Mouse (Mus musculus): ENCODE measurements at regions not wholly inside any gene's neighbourhood (a gene's known extent, or its start where the extent isn't known, plus 50 kb on each side); places are given as distances from the start of the nearest gene placed in this dataset.

DNA sequence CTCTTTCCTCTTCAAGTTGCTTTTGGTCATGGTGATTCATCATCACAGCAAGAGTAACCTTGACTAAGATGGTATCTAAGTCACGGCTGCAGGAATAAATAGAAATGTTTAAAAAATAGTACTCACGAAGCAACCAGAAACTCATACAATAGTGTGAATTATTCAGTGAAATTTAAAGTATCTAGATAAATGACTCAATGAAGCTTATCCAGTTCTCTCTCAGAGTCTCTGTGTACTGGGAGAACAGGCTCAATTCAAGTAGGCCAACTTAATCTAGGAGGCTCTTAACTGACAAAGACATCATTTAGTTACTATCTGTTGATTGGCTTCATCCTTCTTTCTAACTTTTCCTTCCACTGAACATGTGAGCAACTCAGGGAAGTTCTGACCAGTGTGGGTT, 175.5 kb upstream of the Pcdh15 start:
- no peak for DNase-seq (ENCODE audit: low spot score in 2 of 2)

DNA sequence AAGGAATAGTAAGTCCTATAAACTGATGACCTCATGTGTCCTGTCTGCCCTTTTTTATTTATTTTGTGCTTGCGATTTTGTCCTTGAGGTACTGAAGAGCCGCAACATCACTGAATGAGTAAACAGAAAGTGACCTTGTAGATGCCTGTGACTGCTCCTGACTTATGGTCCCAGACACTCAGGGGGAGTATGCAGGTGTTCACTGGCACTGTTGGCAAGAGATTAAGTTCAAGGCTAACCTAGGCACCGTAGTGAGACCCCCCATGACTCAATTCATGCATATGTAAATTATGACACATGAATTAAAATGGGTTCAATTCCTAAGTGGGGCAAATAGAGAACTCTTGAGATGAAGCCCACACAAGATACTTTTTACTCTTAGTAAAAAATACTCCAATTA, 142.2 kb upstream of the Pcdh15 start:
- no peak for DNase-seq (ENCODE audit: low spot score in 2 of 2)

- DNase-seq (ENCODE audit: low spot score in 2 of 2) = no peak
Measured at GRCm38 (mm10) chr10:72960051-72960450, 139.1 kb upstream of the Pcdh15 start.

DNA sequence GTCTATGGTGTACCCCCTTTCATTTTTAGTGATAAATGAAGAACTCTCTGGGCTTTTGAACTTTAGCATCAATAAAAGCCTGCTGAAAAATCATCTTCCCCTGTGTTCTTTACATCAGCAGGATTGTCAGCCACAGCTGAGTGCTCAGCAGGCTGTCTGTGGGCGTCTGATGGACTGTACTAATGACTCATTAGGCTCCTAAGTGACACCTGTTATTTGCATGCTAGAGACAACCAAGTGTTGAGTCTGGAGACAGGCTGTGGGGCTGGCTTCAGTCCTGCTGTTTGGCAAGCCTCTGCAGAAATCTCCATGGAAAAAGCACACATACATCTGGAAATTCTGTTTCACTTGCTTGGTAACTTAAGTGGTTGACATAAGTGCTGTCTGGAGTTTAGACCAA, 117.8 kb upstream of the Pcdh15 start:
- DNase-seq (ENCODE audit: low spot score in 2 of 2) = peak; percentile 13 to 23

GRCm38 (mm10) chr10:72988355-72988754, 110.8 kb upstream of the Pcdh15 start:
- no peak for DNase-seq (ENCODE audit: low spot score in 2 of 2)

DNA sequence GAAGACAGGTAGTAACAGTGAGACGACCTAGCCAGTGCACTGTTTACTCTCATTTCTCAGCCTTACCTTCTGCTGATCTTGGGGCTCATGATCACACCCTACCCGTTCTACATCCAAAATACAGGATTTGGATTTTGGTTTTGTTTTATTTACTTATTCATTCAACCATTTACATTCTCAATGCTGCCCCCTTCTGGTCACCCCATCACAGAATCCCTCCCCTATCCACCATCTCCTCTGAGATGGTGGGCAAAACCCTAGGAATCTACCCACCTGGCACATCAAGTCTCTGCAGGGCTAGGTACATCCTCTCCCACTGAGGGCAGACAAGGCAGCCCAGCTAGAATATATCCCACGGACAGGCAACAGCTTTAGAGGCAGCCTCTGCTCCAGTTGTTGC, 88.2 kb upstream of the Pcdh15 start:
- no peak for DNase-seq (ENCODE audit: low spot score in 2 of 2)

DNA sequence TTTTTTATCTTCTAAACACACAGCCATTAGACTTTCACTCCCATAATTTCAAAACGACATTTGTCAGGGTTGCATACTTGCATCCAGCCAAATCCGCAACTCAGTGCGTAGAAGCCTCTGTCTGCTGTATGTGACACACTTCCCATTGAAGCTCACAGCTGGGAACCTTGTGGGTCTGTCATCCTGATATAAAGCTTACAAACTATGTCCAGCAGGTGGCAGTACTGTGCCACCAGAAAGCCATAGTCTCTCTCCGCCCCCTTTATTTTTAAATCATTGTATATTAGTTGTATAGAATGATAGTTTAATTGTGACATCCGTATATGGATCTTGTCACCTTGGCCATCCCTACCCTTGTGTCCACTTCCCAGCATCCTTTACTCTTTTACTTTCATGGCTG, 87.3 kb upstream of the Pcdh15 start:
- DNase-seq (ENCODE audit: low spot score in 2 of 2) = peak in 1 of 2 experiments; percentile 21

DNA sequence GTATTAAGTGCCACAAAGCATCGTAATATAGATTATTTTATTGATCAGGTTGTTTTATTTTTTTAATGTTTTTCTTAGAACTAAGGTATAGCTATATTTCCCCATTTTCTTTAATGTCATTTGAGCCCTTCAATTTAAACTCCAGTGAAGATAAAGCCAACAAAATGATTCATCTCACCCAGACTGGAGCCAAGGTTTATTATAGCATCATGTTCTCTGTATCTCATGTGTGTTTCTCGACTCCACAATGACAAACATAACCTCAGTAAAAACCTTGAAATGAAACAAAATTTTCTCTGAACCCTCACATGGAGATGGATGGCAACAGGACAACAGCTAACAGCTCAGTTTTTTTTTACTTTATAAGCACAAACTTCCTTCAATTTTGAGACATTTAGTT, 61.7 kb upstream of the Pcdh15 start:
- no peak for DNase-seq (ENCODE audit: low spot score in 2 of 2)

DNA sequence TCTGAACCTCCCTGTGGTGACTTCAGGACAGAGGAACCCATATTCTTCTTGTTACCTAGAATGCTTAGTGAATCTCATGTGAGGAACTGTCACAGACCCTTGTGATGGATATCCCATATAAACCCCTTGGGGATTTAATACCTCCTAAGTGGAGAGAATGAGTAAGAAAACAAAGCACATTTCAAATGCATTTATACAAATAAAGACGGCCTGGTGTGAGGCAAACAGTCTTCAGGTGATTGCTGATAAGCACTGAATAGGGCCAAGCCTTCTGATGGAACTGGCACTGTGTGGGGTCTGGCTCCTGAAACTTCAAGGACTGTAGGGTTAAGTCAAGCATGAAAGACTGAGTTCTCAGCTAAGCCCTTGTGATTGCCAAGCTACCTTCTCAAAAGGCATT, 59.6 kb upstream of the Pcdh15 start:
- no peak for DNase-seq (ENCODE audit: low spot score in 2 of 2)
